Mouse (Mus musculus): ENCODE measurements around the gene Ube2f.

Gene Ube2f

DNA sequence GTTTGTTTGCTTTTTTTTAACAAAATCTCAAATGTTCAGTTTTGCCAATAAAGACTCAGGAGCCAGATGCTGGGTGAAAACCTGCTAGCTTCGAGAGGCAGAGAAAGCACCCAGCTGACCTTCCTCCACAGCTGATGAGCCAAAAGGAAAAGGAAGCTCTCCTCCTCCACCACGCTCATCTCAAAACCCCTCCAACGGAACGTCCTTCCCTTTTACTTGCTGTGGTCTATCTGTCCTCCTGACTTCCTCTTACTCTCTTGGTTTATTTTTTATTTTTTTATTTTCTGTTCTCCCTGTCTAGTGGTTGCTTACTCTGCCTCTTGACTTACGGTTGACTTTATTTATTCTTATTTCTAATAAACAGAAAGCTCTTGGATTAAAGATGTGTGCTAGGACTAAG, 14.7 kb upstream of the Ube2f start:
- intact Hi-C loops (cut with DNase I): no loop called here

DNA sequence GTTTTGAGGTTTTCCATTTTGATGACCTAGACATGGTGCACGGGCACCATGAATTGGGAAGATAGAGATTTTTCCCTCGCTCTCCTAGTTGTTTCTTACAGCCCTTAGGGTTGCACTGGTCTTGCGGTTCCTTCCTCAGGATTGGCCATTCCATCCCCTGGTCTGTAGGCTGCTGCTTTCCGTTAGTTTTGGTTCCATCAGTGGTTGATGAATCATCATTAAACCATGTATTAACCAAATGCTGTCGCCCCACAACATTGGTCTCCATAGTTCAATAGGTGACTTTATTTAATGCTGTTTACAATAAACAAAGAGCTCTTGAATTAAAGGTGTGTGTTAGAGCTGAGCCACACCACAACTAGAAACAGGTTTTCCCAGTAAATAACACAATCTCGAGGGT, 12.4 kb upstream of the Ube2f start:
- intact Hi-C loops (cut with DNase I): no loop called here

DNA sequence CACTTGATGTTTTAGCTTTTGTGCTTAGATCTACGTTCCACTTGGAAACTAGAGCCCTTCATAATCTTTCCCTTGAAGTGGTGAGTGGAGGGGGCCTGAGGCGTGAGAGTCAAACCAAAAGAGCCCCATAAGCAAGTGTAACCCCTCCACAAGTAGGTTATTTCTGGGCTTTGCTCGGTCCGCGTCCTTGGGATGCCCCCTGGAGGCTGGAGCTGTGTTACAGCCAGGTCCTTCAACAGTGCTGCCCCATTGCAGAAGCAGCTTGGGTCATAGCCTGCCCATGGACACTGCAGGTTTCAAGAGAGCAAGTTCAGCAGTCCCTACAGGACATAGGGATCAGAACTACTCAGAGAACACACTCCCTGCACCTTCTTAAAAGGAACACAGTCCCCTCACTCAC, 11.0 kb upstream of the Ube2f start:
- intact Hi-C loops (cut with DNase I): no loop called here

DNA sequence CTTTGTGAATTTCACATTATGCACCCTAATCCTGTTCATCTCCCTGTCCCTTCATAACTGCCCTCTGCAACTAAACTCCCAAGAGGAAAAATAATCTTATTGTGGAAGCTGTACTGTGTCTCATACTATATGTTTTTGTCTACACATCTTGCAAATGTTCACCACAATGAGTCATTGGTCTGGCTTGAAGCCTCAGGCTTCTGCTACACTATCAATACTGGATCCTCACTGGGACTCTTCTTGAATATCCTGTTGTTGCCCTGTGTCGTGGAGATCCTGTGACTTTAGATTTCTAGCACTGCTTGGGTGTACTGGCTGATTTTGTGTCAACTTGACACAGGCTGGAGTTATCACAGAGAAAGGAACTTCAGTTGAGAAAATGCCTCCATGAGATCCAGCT, 10.3 kb upstream of the Ube2f start:
- intact Hi-C loops (cut with DNase I): loop anchor here (2.0 kb wide), 1 partner anchor 61 kb away; the partner anchor contains the start of gene Ramp1

DNA sequence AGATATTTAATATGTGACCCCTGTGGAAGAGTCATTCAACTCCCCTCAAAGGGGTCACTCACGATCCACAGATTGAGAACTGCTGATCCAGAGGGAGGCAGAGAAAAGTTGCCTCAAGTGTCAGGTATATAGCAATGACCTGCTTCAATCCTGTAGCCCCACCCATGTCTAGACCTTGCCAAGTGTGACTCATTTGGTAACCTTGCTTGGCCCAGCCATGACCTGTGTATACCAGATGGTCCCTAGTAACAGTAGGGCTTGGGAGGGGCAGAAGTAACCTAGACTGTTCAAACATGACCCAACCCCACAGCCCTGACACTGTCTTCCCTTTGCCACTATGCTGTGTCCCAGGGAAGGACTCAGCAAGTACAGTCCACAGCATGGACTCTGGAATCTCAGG, 9.4 kb upstream of the Ube2f start:
- intact Hi-C loops (cut with DNase I): loop anchor here (2.0 kb wide), 1 partner anchor 62 kb away; the partner anchor contains the start of gene Ramp1

DNA sequence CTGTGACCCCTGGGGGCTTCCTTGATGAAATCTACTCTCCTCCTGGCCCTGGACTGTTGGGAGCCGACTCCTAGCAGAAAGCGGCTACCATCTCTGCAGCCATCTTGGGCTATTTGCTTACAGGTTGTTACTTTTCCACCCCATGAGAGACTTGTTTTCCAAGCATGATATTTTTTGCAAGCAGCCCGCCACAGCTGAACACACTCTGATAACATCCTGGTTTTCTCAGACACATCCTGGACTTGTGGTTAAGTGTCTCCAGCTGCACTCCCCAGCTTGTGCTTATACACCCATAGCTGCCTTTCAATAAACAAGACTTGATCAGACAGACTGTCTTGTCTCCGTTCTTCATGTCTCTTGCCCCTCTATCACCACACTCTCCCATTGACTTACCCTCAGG, 8.9 kb upstream of the Ube2f start:
- intact Hi-C loops (cut with DNase I): loop anchor here (2.0 kb wide), 1 partner anchor 62 kb away; the partner anchor contains the start of gene Ramp1

DNA sequence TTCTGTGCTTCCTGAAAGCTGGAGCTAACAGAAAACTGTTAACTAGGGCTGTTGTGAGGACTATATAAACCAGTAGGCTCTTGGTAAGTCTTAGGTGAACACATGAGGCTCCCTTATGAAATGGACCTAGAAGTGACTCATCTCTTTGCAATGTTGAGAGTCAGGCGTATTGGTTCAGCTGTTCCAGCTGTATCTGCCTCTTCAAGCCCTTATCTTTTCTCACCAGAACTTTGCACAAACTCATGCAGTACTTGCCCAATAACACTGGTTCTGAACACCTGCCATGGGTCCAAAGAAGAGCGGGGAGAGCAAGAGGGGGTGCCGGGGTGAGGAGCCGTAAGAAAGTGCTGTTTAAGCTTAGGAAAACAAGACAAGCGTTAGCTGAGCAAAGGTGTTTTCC, 1.9 kb upstream of the Ube2f start:
- intact Hi-C loops (cut with DNase I): no loop called here

DNA sequence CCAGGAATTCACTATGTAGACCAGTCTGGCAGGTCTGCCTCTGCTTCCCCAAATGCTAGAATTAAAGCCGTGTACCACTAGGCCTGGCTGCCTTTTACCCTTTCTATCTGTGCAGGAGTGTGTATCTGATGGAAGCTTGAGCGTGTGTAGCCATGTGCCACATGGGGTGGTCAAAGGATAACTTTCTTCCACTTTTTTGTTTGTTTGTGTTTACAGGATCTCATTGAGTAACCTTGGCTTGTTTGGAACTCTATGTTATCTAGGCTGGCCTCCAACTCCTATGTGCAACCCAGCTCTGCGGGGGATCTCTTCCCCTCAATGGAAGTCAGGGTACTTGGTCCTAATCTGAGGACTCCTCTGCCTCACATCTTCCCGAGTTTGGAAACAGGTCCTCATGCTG, 1.1 kb upstream of the Ube2f start:
- intact Hi-C loops (cut with DNase I): no loop called here

DNA sequence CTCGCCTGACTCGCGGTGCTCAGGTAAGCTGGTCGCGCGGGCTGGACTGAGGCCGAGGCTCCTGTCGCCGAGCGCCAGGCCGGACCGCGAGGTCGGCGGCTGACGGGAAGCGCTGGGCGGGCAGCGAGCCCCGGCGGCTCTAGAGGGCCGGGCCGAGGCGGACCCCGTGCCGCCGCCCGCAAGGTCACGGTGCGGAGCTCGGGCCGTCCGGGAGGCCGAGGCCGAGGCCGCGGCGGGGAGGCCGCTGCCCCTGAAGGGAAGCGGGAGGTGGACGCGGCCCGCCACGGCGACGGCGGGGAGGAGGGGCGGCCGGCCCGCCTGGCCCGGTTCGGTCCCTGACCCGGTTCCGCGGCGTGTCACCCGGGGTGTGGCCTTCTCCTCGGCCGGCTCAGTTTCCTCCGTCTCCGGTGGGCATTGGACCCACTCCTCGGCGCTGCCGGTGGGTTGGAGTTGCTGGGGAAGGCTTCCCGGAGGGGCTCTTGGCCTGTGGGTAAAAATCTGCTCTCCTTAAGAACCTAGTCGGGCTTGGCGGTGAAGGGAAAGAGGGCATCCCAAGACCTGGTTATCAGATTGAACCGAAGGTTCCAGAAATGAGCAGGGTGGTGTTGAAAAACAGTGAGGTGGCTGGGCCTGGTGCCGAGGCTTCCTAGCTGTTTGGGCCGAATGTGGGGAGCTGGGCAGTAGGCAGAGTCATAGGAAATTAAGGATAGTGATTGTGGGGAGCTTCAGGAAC, 477 bp downstream of the Ube2f start:
- intact Hi-C loops (cut with DNase I): loop anchor here (2.0 kb wide), 1 partner anchor 48 kb away; the partner anchor contains the start of gene Scly

DNA sequence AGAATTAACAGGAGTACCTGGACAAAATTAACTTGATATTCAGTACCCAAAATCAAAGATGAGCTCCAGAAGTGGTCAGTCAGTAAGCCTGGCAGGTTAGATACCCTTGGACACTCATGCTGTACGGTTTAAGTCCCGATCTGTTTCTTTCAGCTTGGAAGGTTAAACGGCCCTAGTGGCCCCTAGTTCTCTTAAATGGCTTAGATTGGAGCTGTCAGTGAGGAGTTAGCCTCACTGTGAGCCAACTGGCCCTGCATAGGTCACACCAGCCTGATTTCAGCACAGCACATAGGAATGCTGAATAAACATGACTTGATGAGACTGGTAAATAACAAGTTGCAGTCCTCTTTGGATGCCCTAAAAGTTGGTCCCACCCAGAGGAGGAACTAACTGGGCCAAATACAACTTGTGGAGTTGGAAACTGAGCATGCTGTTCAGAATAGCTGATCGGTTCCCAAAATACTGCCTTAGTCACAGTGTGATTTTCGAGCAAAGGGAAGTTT, 1.1 kb downstream of the Ube2f start:
- intact Hi-C loops (cut with DNase I): loop anchor here (2.0 kb wide), 1 partner anchor 48 kb away; the partner anchor contains the start of gene Scly

DNA sequence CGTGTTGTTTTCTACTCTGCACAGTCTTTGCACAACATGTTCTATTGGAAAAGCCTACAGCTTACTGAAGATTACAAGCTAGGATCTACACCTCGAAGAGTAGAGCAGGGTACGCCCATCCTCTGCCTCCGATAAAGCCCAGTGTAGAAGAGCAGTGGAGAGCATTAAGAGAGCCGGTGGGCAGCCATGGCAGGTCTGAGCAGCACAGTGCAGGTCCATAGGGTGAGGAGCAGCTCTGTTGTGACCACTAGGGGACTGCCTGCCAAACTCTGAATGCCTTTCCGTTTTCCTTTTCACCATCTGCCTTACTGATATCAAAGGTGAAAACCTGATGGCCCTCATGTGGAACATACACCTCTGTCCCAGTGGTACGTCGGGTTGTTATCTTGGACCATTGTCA, 1.8 kb downstream of the Ube2f start:
- intact Hi-C loops (cut with DNase I): loop anchor here (2.0 kb wide), 1 partner anchor 47 kb away; the partner anchor contains the start of gene Scly

DNA sequence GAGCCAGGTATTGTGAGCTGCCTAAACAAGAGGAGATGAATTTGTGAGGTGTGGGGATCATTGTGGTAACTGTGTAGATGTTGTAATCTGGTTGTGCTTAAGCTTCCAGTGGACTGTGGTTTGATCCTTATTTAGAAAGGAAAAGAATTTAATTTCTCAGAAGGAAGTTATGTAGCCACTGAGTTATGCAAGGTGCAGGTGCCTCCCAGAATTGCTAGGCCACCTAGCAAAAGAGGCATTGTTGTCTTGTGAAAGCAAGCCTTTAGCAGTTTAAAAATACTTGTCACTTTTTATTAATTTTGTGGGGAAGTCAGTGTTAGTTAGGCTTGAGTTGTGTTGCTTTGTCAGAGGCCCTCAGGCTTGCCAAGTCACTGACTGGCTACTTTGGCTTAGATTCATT, 7.8 kb downstream of the Ube2f start:
- intact Hi-C loops (cut with DNase I): no loop called here

DNA sequence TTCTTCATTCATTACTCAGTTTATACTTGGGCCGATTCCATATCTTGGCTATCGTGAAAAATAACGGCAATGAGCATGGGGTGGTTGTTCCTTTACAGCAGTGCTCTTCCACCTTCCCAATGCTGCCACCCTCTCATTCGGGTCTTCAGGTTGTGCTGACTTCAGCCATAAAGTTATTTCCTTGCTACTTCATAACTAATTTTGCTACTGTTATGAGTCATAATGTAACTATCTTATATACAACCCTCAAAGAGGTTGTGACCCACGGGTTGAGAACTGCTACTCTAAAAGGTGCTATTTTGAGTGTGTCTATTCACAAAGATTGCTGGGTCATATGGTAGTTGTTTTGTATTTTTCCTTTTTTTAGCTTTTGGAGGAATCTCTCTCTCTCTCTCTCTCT, 9.7 kb downstream of the Ube2f start:
- intact Hi-C loops (cut with DNase I): no loop called here

DNA sequence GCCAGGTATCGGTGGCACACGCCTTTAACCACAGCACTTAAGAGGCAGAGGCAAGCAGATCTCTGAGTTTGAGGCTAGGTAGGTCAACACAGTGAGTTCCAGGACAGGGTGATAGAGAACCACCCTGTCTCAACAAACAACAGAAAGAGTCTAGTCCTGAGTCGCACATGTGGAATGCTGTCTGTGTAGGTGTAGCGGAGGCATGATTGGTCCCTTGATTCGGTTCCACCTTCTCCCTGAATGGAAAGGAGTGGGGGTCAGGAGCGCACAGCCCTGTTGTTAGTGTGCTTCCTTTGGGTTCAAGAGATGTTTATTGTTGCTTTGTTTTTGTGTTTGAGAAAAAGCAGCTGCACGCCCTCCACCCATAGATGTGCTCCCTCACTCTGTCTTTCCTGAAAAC, 12.4 kb downstream of the Ube2f start:
- intact Hi-C loops (cut with DNase I): no loop called here

DNA sequence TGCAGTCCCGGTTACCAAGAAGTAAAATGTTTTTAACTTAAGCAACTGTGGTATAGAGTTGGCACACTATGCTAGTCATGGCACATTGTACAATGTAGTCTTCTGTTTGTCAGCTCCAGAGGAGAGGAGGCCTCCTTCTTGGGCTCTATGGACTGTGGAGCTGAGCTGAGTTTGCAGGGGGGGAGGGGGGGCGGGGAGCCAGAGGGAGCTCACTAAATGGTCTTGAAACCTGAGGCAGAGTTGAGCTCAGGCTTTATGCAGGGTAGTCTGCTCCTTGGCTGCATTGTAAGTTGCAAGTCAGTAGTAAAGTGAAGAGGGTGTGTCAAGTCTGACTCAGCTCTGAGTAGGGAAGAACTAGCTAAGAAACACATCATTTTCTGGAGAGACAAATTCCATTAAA, 22.2 kb downstream of the Ube2f start:
- intact Hi-C loops (cut with DNase I): no loop called here

DNA sequence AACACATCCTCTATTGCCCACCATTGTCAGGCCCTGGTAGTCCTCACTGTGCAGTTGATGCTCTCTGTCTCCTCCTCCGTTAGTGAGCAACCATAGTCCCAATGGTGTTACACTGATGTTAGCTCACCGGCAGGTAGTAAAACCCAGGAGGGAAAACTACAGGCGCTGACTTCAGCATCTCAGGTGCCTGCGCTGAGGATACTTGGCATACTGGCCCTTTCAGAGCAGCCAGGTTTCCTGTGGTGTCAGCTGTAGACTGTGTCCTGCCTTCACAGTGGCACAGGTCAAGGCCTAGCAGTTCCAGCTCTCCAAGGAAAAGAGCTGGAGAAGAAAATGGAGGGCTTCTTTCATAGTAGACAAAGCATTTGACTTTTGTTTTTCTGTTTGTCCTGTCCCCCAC, 26.5 kb downstream of the Ube2f start:
- intact Hi-C loops (cut with DNase I): no loop called here

DNA sequence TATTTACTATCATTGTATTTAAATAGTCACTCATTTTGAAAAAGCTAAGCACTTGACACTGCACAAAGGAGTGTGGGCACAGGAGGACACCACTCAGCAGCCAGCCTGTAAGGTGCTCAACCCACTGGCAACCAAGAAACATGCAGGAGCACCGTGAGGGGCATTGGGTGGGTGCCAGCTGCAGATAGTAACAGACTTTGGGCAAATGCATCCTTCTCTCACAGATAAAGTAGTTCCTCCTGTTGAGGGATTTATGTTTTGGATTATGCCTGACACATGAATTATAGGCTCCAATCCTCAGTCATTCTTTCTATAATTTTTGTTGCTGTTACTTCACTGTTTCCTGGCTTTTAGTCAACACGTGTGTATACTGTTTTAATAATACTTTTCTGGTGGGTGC, 27.4 kb downstream of the Ube2f start:
- intact Hi-C loops (cut with DNase I): no loop called here

DNA sequence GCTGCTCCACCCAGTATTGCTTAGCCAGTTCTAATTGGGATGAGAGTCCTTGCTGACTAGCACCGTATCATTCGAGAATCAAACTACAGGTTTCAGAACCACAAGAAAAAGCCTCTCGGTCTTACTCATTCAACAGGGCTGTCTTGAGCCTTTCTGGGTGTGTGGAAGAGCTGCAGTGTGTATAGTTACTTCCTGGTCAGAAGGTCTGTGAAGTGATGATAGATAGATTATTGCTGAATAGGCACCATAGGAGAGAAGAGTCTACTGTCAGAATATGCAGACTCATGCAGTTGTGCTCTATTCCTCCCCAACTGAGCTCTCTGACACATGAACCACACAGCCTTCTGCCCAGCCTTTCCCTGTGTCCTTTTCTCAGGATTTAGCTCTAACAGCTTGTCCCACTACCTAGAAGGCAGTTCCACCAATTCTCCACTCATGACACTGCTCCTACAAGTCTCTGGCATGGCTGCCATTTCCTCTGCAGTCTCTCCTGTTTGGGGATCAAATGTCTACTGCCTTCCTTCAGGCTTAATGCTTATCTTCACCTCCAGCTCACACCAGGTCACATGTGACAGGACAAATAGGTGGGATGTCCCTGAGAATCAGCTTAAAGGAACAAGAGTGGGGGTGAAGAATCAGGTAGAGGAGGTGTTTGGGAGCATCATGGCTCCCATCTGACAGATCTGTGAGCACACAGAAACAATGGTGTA, 28.5 kb downstream of the Ube2f start:
- intact Hi-C loops (cut with DNase I): no loop called here

DNA sequence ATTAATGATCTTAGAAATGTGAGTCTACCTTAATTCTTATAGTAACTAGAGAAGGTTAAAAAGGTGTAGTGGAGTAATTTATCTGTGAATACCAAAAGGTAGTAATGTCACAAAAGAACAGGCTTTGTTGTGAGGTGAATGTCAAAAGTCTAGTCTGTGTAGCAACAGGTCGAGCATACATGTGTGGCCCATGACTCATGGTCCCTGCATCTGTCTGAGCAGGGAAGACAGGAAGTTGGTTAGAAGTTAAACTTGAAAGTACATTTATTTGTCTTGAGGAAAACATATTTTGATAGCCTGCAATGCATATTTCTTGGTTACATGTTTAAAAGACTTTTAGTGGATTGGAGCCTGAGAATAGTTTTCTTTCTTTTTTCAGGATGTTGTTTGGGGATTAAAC, 29.0 kb downstream of the Ube2f start:
- intact Hi-C loops (cut with DNase I): no loop called here

DNA sequence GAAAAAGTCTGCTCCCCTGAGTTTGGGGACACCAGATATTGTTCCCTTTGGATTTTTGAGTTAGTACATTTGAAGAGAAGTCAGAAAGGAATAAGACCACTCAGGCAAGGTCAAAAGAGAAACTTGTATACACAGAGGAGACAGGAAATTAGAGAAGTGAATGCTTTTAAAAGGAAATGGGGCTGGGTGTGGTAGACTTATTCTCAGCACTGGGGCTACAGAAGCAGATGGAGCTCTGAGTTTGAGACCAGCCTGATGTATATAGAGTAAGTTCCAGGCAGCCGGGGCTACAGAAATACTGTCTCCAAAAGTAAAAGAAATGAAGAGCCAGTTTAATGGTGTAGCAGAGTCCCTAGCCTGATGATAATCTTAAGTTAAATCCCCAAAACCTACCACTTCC, 32.5 kb downstream of the Ube2f start:
- intact Hi-C loops (cut with DNase I): no loop called here

DNA sequence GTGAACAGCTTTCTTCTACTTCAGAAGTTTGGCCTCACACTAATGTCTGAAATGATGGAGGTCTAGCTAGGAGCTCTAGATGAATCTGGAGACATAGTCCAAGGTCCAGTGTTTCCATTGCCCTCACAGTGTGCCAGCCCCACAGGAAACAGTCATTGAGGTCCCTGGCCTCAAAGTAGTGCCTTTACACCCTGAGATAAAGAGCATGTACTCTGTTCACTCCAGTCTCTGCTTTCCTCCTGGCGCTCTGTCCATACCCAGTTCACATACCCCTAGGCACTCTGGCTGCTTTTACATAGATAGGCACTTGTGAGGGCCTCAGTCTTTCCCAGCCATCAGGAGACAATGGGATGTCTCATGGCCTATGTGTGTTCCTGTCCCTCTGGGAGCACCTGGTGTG, 39.3 kb downstream of the Ube2f start:
- intact Hi-C loops (cut with DNase I): no loop called here

DNA sequence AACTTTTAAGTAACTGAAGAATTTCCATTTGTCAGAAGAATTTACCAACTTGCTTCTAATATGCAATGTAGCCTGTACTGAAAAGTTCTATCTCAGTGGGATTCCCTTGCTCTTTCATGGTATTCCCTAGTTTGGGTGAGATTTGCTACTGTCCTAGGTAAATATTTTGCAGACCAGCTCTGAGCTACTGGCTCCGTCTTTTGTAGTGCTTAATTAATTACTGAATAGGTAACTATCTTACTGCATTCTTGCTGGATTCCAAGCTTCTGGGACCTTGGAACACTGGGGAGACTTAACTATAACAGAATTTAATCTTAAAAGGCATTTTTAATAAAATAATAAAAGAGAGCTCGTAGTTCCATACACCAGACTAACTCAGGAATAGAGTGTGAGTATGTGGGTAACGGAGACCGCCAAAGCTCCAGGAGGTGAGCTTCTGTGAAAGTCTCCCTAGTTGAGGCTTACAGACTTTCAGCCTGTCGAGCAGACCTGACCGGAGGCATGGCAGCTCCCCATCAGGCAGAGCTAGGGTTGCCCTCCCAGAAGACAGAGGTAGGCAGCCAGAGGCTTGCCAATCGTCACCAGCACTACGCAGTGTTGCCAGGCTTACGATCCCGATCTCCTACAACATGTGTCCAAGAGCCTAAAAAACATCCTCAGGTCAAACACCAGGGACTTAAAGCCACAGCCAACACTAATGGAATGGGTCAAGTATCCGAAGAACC, 42.2 kb downstream of the Ube2f start:
- intact Hi-C loops (cut with DNase I): no loop called here

Measured in adrenal gland (tissue).